Mouse (Mus musculus): Measurements from ENCODE around the gene Prss33. TPM values are rescaled to one million over a fixed set of nuclear protein-coding genes. Genes with fewer than 3 reads are reported as not detected.
"Not testable (repeated sequence)": the region's sequence is repeated elsewhere in the genome, so short reads cannot be mapped to it uniquely, and the experiment has no call there.

Gene Prss33
- not detected in 2 replicates for polyA plus RNA-seq (2015; fragmentation: Nextera tagmentation; extraction: Ambion mirVana)

DNA sequence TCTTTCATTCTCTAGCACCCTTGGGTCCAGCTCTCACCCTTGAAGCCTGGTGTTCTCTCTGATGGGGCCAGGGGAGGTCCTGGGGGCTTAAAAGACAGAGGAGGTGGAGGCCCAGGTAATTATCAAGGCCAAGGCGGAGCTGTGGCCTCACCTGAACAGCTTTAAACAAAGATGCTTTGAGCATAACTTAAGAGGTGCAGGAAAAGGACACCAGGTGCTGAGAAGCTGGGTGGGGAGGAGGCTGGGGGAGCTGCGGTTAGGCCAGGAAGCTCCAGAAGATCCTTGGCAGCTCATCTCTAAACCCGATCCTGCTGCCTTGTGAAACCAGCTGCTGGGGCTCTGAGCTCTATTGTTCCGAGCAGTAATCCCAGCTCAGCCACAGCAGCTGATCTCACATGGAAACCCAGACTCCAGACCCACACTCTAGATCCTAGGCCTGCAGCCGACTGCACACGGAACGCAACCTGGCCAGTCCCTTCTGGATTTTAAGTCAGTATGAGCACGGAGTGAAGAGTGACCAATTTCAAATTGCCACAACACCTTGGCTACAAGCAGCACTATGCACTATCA, at the start of gene Prss33:
Prss33 (minus strand) TSS at position 51 of the 570 bp plus-strand sequence.
- ATAC-seq (ENCODE audit: low read depth) = no peak
- Histone ChIP-seq H3K27me3 (peaks cover 48% of the 10 kb centered on the region), H3K4me1 (replicated peaks) (no peaks in the 10 kb centered on the region), H3K36me3 (no peaks in the 10 kb centered on the region), H3K4me3 (no peak within 1 kb of the TSS), H3K9ac (no peak within 1 kb of the TSS), H3K27ac (replicated peaks) (no peak within 1 kb of the TSS), H3K9me3 (no peaks in the 10 kb centered on the region), H3K4me2 (no peak within 1 kb of the TSS)
- WGBS = 83% methylated on average over 8 of the region's 8 CpGs

DNA sequence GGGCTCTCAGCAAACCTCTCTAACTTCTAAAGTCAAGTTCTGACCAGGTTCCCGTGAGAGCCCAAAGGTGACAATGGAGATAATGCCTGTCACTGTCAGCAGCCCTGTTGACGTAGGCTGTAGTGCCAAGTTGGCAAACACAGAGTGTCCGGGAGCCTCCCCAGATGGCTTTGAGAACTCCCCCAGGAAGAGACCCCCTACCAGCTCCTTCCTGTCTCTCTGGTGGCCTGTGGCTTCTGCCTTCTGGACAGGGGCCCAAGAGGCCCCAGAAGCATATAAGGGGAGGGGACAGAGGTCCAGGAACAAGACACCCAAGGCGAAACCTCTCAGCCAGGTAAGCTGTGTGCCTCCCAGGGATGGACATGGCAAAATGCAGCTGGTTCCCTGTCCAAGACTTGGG, 44.7 kb upstream of the Prss33 start, which contains the start of the genes Dcpp1 and Dcpp2:
Dcpp1 (plus strand) TSS at position 301 of the 400 bp plus-strand sequence.
Dcpp2 (plus strand) TSS at position 305 of the 400 bp plus-strand sequence.
- H3K27me3 ChIP-seq; H3K36me3 ChIP-seq; H3K4me1 ChIP-seq (replicated peaks); ATAC-seq (ENCODE audit: low read depth); H3K27ac ChIP-seq (replicated peaks); H3K9me3 ChIP-seq; H3K4me3 ChIP-seq; H3K9ac ChIP-seq; H3K4me2 ChIP-seq: not testable (repeated sequence)
- WGBS = 85% methylated on average over 4 of the region's 4 CpGs

DNA sequence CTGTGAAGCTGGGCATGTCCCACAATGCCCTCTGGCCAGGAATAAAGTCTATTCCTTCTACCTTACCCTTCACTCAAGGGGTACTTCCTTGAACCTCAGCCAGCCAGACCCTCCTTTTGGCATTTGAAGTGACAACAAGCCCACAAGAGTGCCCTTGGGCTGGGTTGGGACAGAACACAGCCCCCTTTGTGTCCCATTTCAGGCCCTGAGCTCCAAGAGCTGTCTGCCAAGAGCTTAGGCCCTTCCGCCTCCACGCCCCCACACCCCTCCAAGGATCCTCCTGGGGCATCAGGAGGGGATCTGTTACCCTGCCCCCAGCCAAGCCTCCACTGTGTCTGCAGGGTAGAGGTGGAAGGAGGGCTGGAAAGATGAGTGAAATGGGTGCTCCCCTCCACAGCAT, 41.3 kb upstream of the Prss33 start:
- Histone ChIP-seq H3K4me3 (no peak overlapping the region), H3K27ac (replicated peaks) (peak overlapping the region; percentile 23), H3K4me1 (replicated peaks) (no peaks in the 10 kb centered on the region), H3K9me3 (no peaks in the 10 kb centered on the region), H3K27me3 (no peaks in the 10 kb centered on the region), H3K36me3 (no peaks in the 10 kb centered on the region), H3K4me2 (no peak overlapping the region), H3K9ac (no peak overlapping the region)
- 86% methylated on average over 2 of the region's 2 CpGs for WGBS
- ATAC-seq (ENCODE audit: low read depth) = peak; percentile 76; the same call in 1 of the 2 replicates

DNA sequence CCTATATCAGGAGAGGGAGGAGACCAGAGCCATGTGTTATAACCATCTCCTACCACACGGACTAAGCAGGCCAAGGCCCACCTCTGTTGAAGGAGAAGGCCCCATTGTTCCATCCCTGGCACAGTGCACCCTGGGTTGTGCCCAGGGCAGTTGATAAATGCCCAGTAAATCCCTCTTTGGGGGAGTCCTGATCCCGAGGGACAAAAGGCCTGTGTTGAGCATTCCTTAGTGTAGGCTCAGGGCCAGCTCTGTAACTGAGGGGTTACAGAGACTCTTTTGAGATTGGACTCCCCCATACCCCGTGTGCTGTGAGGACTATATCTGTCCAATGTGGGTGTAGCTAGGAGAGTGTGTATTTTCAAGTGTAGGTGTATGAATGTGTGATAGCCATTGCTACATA, 40.9 kb upstream of the Prss33 start:
- no peak overlapping the region for H3K4me3 ChIP-seq
- H3K9ac ChIP-seq = no peak overlapping the region
- ATAC-seq (ENCODE audit: low read depth) = peak; percentile 91
- no peak overlapping the region for H3K4me2 ChIP-seq
- H3K4me1 ChIP-seq (replicated peaks) = no peaks in the 10 kb centered on the region
- H3K9me3 ChIP-seq = no peaks in the 10 kb centered on the region
- peak overlapping the region; percentile 54 for H3K27ac ChIP-seq (replicated peaks)
- H3K27me3 ChIP-seq = no peaks in the 10 kb centered on the region
- no peaks in the 10 kb centered on the region for H3K36me3 ChIP-seq
- WGBS = 49% methylated on average over 3 of the region's 3 CpGs

DNA sequence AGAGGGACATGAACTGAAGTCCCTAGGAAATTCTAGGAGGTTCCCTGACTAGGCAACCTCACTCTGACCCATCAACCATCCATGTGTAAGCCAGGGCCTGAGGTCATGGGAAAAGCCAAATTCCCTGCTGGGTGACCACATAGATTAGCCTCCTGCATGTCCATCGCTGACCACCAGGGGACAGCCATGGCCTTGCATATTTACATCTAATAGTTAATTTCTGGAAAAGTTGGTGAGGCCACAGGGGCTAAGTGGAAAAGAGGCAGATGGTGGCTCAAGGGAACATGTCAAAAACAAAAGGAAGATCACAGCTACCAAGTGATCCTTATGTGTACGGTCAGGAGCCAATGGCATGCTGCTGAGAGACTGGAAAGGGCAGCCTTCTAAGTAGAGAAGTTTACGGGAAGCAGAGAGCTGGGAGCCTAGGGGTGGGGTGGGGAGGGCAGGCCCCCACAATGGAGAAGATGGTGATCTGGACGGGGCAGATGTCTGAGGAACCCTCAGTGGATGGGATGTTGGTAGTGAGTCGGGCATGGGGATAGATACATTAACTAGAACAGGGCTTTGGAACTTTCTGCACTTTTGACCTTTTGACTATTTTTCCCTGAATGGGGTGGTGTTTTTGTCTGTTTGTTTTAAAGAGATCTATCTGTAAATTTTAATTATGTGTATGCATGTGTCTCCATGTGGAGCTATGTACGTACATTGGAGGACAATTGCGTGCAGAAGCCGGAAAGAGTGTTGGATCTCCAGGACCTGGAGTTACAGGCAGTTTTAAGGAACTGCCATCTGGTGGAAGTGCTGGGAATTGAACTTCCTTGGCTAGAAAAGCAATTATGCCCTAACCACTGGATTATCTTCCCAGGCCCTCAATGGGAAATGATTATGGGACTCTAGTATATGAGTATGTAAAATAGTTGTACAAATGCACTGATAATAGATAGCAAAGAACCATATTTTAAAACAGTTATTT, 38.3 kb upstream of the Prss33 start:
- H3K27ac ChIP-seq (replicated peaks) = no peak overlapping the region
- H3K9ac ChIP-seq = no peak overlapping the region
- H3K36me3 ChIP-seq = no peaks in the 10 kb centered on the region
- no peaks in the 10 kb centered on the region for H3K4me1 ChIP-seq (replicated peaks)
- H3K9me3 ChIP-seq = no peaks in the 10 kb centered on the region
- no peak overlapping the region for H3K4me2 ChIP-seq
- no peaks in the 10 kb centered on the region for H3K27me3 ChIP-seq
- no peak overlapping the region for H3K4me3 ChIP-seq
- ATAC-seq (ENCODE audit: low read depth) = no peak
- WGBS = 49% methylated on average over 8 of the region's 8 CpGs

DNA sequence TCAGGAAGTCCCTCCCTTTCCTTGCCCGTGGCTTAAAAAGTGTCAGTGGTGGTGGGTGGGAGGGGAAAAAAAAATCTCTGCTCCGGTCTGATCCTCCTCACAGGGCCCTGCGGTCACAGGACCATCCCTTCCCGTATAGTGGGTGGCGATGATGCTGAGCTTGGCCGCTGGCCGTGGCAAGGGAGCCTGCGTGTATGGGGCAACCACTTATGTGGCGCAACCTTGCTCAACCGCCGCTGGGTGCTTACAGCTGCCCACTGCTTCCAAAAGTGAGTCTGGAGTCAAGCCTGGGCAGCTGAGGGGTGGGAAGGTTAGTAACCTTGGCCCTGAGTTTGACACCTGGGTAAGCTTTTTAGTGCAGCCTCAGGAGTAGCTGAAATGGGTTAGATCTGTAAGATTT, 32.7 kb upstream of the Prss33 start:
- H3K9ac ChIP-seq = no peak overlapping the region
- no peak for ATAC-seq (ENCODE audit: low read depth)
- WGBS = 88% methylated on average over 11 of the region's 11 CpGs
- no peaks in the 10 kb centered on the region for H3K27me3 ChIP-seq
- no peak overlapping the region for H3K4me3 ChIP-seq
- H3K36me3 ChIP-seq = no peaks in the 10 kb centered on the region
- H3K27ac ChIP-seq (replicated peaks) = no peak overlapping the region
- H3K9me3 ChIP-seq = no peaks in the 10 kb centered on the region
- no peak overlapping the region for H3K4me2 ChIP-seq
- no peaks in the 10 kb centered on the region for H3K4me1 ChIP-seq (replicated peaks)

DNA sequence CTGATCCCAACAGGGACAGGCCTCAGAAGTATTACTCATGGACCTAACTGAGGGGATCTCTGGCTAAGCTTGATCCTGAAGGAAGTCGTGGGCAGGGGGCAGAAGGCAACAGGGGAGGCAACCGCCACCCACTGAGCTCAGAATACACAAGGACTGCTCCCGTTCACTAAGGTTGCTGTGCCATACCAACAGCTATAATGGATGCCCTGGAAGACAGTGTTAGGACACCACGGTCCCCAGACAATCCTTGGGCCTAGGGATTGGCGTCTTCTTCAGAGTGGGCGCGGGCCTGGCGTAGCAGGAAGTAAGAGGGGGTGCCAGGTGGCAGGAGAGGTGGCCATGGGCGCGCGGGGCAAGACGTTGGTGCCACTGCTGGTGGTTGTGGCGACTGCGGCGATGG, 31.9 kb upstream of the Prss33 start, which contains the start of gene Prss21:
Prss21 (plus strand) TSS at position 301 of the 400 bp plus-strand sequence.
- 87% methylated on average over 15 of the region's 15 CpGs for WGBS
- Histone ChIP-seq H3K9me3 (no peaks in the 10 kb centered on the region), H3K36me3 (no peaks in the 10 kb centered on the region), H3K4me2 (no peak within 1 kb of the TSS), H3K4me3 (no peak within 1 kb of the TSS), H3K9ac (no peak within 1 kb of the TSS), H3K4me1 (replicated peaks) (no peaks in the 10 kb centered on the region), H3K27me3 (no peaks in the 10 kb centered on the region), H3K27ac (replicated peaks) (no peak within 1 kb of the TSS)
- ATAC-seq (ENCODE audit: low read depth) = no peak

DNA sequence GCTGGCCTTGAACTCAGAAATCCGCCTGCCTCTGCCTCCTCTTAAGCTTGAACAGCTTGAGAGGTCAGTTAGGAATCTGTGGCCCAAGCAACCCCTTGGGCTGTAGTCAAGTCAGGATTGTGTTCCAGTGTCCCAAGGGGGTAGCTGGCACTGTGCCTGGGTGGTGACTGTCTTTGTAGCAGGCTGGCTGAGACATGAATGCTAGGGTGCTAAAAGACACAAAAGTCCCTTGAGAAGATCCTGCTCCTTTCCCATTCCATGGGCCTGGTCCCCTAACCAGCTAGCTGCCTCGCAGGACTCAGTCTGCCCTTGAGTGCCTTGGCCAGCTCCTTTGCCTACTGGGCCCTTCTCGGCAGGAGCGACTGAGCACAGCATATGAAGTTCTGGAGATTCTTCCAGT, 27.1 kb upstream of the Prss33 start:
- Histone ChIP-seq H3K4me2 (no peak overlapping the region), H3K36me3 (no peaks in the 10 kb centered on the region)
- WGBS = 77% methylated on average over 4 of the region's 4 CpGs

DNA sequence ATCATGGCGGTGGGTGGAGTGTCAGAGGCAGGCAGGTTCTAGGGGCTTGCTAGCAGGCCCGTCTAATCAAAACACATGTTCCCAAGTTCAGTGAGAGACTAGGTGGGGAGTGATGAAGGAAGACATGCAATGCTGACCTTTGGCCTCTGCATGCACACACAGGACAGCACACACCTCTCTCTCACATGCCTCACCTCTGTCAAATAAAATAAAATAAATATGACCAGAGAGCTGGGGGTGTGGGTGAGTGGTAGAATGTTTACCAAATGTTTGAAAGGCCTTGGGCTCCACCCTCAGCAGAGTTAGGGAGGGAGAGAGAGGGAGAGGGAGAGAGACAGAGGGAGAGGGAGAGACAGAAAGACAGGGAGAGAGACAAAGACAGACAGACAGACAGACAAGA, 22.1 kb upstream of the Prss33 start:
- 93% methylated on average over 2 of the region's 2 CpGs for WGBS
- no peaks in the 10 kb centered on the region for H3K4me1 ChIP-seq (replicated peaks)
- H3K4me3 ChIP-seq = no peak overlapping the region
- no peak overlapping the region for H3K27ac ChIP-seq (replicated peaks)
- no peaks in the 10 kb centered on the region for H3K27me3 ChIP-seq
- no peak overlapping the region for H3K9ac ChIP-seq
- H3K4me2 ChIP-seq = no peak overlapping the region
- no peaks in the 10 kb centered on the region for H3K36me3 ChIP-seq
- H3K9me3 ChIP-seq = no peaks in the 10 kb centered on the region
- ATAC-seq (ENCODE audit: low read depth) = no peak

More for the DNA sequence above, 27.1 kb upstream of the Prss33 start:
- no peak for ATAC-seq (ENCODE audit: low read depth)
- H3K9me3 ChIP-seq = no peaks in the 10 kb centered on the region
- H3K27me3 ChIP-seq = no peaks in the 10 kb centered on the region
- H3K9ac ChIP-seq = no peak overlapping the region
- H3K27ac ChIP-seq (replicated peaks) = no peak overlapping the region
- H3K4me1 ChIP-seq (replicated peaks) = no peaks in the 10 kb centered on the region
- H3K4me3 ChIP-seq = no peak overlapping the region

DNA sequence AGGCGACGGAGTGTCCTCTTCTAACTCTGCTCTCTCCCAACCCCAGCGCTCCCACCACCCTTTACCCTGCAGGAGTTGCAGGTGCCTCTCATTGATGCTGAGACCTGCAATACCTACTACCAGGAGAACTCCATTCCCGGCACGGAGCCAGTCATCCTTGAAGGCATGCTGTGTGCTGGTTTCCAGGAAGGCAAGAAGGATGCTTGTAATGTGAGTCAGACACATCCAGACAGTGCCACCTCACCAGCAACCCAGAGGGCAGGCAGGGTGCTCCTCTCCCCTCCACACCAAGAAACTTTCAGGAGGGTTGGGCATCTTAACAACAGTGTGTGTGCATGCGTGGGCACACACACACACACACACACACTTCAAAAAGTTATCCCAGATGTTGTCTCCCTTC, 21.3 kb upstream of the Prss33 start:
- no peaks in the 10 kb centered on the region for H3K36me3 ChIP-seq
- H3K4me1 ChIP-seq (replicated peaks) = no peaks in the 10 kb centered on the region
- no peak for ATAC-seq (ENCODE audit: low read depth)
- H3K9ac ChIP-seq = no peak overlapping the region
- no peak overlapping the region for H3K27ac ChIP-seq (replicated peaks)
- H3K27me3 ChIP-seq = no peaks in the 10 kb centered on the region
- H3K4me2 ChIP-seq = no peak overlapping the region
- H3K4me3 ChIP-seq = no peak overlapping the region
- WGBS = 86% methylated on average over 6 of the region's 6 CpGs
- H3K9me3 ChIP-seq = no peaks in the 10 kb centered on the region

DNA sequence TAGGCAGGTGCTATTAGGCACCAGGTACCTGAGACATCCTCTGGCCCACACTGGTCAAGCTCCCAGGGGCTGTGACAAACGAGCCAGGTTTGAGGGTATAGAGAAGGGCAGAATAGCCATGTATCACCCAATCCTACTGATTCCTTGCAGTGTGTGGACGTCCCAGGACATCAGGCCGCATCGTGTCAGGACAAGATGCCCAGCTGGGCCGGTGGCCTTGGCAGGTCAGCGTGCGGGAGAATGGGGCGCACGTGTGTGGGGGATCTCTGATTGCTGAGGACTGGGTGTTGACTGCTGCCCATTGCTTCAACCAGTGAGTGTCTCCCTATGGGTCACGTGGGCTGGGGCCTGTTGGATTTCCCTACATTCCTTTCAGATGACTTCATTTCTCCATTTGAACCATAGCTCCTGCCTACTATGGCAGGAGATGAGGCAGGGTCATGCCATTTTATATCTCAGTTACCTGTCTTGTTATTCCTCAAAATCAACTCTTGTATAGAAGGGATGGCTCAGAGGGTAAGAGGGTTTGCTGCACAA, 18.4 kb upstream of the Prss33 start:
- H3K4me2 ChIP-seq = no peak overlapping the region

DNA sequence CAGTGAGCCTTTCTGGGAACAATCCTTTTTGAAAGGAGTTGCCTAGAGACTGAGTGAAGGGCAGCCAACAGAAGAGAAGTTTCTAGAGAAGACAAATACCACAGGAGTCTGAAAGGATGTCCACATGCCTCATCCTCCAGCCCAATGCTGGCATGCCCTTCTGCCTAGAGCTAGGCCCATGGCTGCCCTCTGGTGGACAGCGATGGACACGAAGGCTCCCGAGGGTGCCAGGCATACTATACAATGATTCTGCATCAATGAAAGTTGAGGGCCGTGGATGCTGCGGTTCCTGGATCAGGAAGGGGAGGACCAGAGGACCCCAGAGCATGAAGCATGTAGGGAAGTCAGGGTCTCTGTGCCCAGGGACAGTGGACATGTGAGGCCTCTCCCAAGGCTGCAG, 17.4 kb upstream of the Prss33 start:
- no peaks in the 10 kb centered on the region for H3K4me1 ChIP-seq (replicated peaks)
- H3K27ac ChIP-seq (replicated peaks) = no peak overlapping the region
- H3K9me3 ChIP-seq = no peaks in the 10 kb centered on the region
- no peak overlapping the region for H3K4me3 ChIP-seq
- no peak for ATAC-seq (ENCODE audit: low read depth)
- H3K36me3 ChIP-seq = no peaks in the 10 kb centered on the region
- no peaks in the 10 kb centered on the region for H3K27me3 ChIP-seq
- WGBS = 34% methylated on average over 5 of the region's 5 CpGs
- H3K9ac ChIP-seq = no peak overlapping the region
- H3K4me2 ChIP-seq = no peak overlapping the region

More for the DNA sequence above, 18.4 kb upstream of the Prss33 start:
- H3K36me3 ChIP-seq = no peaks in the 10 kb centered on the region
- H3K4me1 ChIP-seq (replicated peaks) = no peaks in the 10 kb centered on the region
- H3K9me3 ChIP-seq = no peaks in the 10 kb centered on the region
- H3K27ac ChIP-seq (replicated peaks) = no peak overlapping the region
- 86% methylated on average over 10 of the region's 10 CpGs for WGBS
- H3K4me3 ChIP-seq = no peak overlapping the region
- H3K9ac ChIP-seq = no peak overlapping the region
- H3K27me3 ChIP-seq = no peaks in the 10 kb centered on the region
- no peak for ATAC-seq (ENCODE audit: low read depth)
